Mouse (Mus musculus) bone marrow, adult 2 months (tissue): ENCODE data around the gene Slc25a47. TPM values are rescaled to one million over a fixed set of nuclear protein-coding genes. Genes with fewer than 3 reads are reported as not detected.

Experiments used
- H3K27ac ChIP-seq: fragments of 200-500 bp; 2 replicates; pipeline ENCODE4 v1.5.1; 2012; ENCODE audit warnings: low read depth, mild to moderate bottlenecking, control low read depth, inconsistent platforms, low read length; ENCODE audit not compliant: control insufficient read depth, poor library complexity, insufficient read depth
- H3K4me1 ChIP-seq: fragments of 200-500 bp; 2 replicates; pipeline ENCODE4 v1.6.1; 2011; ENCODE audit warnings: low read length; ENCODE audit not compliant: control insufficient read depth, insufficient read depth
- H3K4me3 ChIP-seq: fragments of 200-500 bp; replicated peaks from 2 replicates; pipeline ENCODE3; 2011; ENCODE audit warnings: mild to moderate bottlenecking, low read depth, low read length, control low read depth; ENCODE audit not compliant: control insufficient read depth
- CTCF ChIP-seq: fragments of 200-500 bp; IDR thresholded peaks from 2 replicates; pipeline ENCODE4 v1.5.1; 2011; ENCODE audit warnings: low read length, control low read depth; ENCODE audit not compliant: control insufficient read depth, insufficient read depth
- POLR2A ChIP-seq: fragments of 200-500 bp; IDR thresholded peaks from 2 replicates; pipeline ENCODE4 v1.6.1; 2011; ENCODE audit warnings: low read depth, mild to moderate bottlenecking, control low read depth, low read length, borderline replicate concordance; ENCODE audit not compliant: control insufficient read depth
- WGBS: fragments of 180-500 bp; shearing (Covaris S2); methylation state at CpG from one replicate; pipeline ENCODE4 v1.1.7; 2018; 5-methylcytosine and 5-hydroxymethylcytosine counted together
- polyA plus RNA-seq: library from polyadenylated mRNA; stranded (reverse); fragments of >200 nt; gene quantifications from 2 replicates; pipeline ENCODE4 v1.2.4, GENCODE M21; 2011; ENCODE audit warnings: low replicate concordance; ENCODE audit not compliant: missing spikeins, insufficient read depth, insufficient read length

Gene Slc25a47
- polyA plus RNA-seq, result 2.7 and 7.1 TPM in 2 replicates

DNA sequence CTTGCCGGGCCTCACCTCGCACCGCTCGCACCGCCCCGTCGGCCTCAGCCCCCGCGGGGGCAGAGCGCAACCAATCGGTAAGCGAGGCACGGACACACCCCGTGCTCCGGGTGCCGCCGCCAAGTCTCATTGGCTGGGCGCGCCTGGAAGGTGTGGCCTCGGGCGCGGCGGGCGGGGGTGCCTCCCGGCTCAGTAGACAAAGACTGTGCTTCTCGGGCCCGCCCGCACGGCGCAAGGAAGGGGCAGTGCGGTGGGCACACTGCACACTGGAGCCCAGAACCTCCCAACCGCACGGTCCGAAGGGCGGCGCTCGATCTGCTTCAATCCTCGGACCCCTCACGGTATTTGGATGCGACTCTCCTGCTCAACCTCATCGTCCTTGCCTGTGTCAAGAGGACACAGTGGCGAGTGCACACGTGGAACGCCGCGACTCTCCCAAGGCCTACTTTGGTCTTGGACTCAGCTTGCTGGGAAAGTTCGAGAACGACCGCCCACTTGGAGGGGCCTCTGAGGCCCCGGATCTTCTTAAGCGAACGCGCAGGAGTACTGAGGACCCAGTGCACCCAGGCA lies at the start of gene Slc25a47, which contains the start of gene Slc25a29:
Slc25a47 (plus strand) TSS at position 207 of the 570 bp plus-strand sequence.
Slc25a29 (minus strand) TSS at position 44 of the 570 bp plus-strand sequence.
- Histone ChIP-seq H3K27ac (peak within 1 kb of the TSS; percentile 52), H3K4me1 (peaks cover 13% of the 10 kb centered on the region; the same call in 1 of the 2 replicates), H3K4me3 (peak within 1 kb of the TSS; percentile 85)
- no peak for TF ChIP-seq CTCF
- no peak for TF ChIP-seq POLR2A
- WGBS, result under 1% methylated on average over 53 of the region's 53 CpGs

- peaks cover 2% of the 10 kb centered on the region; the same call in 1 of the 2 replicates for H3K4me1 ChIP-seq
- TF ChIP-seq POLR2A (no peak), CTCF (no peak)
- no peak overlapping the region for H3K27ac ChIP-seq
- H3K4me3 ChIP-seq, result no peak overlapping the region
- 81% methylated on average over 2 of the region's 2 CpGs for WGBS
Observed at GRCm38 (mm10) chr12:108787329-108787728, 48.5 kb upstream of the Slc25a47 start.

DNA sequence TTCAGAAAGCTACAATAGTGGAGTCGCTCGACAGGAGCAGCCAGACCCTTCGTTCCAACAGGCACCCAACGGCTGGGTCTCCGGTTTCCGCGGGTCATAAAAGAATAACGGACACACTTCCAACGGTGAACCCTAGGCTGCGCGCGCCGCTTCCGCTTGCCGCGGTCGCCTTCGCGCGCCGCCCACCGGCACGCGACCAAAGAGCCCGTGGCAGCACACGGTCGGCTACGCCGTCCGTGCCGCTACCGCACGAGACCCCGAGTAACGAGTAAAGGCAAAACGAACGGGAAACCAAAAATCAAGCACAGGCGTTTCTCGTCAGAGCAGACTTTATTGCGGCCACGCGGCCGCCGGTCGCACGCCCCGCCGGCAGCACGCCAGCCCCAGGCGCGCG lies 43.7 kb upstream of the Slc25a47 start:
- H3K4me1 ChIP-seq, result no peaks in the 10 kb centered on the region; the same call in 1 of the 2 replicates
- TF ChIP-seq CTCF (no peak), POLR2A (peak; percentile 54; the same call in 1 of the 2 replicates)
- peak overlapping the region; percentile 100 for H3K27ac ChIP-seq
- under 1% methylated on average over 52 of the region's 52 CpGs for WGBS
- peak overlapping the region; percentile 97 for H3K4me3 ChIP-seq

- under 1% methylated on average over 97 of the region's 127 CpGs for WGBS
- Histone ChIP-seq H3K27ac (peak within 1 kb of the TSS; percentile 100), H3K4me1 (no peaks in the 10 kb centered on the region; the same call in 1 of the 2 replicates), H3K4me3 (peak within 1 kb of the TSS; percentile 99)
- TF ChIP-seq CTCF, result no peak
- peak; percentile 85 for TF ChIP-seq POLR2A
Observed at GRCm38 (mm10) chr12:108792546-108793452, 43.0 kb upstream of the Slc25a47 start, which contains the start of gene Yy1. TSS of gene Yy1 (plus strand) at chr12:108792973.

- under 1% methylated on average over 67 of the region's 71 CpGs for WGBS
- TF ChIP-seq CTCF, result no peak
- no peak for TF ChIP-seq POLR2A
Observed at GRCm38 (mm10) chr12:108793453-108793941, 42.3 kb upstream of the Slc25a47 start.

DNA sequence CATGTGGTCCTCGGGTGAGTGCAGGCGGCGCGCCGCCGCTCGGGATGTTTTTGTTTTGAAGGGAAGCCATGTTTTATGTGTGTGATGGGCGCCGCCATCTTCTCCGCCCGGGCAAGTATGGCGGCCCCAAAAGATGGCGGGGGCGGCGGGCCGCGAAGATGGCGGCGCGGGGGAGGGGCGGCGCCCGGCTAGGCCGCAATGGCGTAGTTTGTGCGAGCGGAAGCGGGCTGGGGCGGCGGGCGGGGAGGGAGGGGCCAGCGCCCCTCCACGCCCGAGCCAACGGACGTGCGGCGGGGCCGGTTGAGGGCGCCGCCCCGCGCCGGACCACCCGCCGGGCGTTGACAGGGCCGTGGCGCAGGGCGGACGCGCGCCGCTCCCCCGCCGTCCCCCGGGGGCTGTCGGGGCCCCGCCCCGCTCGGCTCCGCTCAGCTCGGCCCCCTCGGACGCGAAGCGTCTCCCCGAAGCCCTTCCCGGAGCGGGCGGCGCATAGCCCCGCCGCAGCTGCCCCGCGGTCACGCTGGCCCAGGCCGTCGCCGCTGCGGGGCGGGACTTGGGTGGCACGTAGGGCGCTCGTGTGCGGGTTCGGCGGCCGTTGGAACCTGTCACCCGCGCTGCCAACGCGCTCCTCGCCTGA lies 41.7 kb upstream of the Slc25a47 start:
- H3K27ac ChIP-seq, result peak overlapping the region; percentile 100
- TF ChIP-seq CTCF, result no peak
- peak; percentile 28; the same call in 1 of the 2 replicates for TF ChIP-seq POLR2A
- H3K4me1 ChIP-seq, result no peaks in the 10 kb centered on the region; the same call in 1 of the 2 replicates
- WGBS, result under 1% methylated on average over 90 of the region's 94 CpGs
- peak overlapping the region; percentile 99 for H3K4me3 ChIP-seq

More at GRCm38 (mm10) chr12:108793453-108793941, 42.3 kb upstream of the Slc25a47 start:
- Histone ChIP-seq H3K4me1 (no peaks in the 10 kb centered on the region; the same call in 1 of the 2 replicates), H3K4me3 (peak overlapping the region; percentile 99), H3K27ac (peak overlapping the region; percentile 100)

DNA sequence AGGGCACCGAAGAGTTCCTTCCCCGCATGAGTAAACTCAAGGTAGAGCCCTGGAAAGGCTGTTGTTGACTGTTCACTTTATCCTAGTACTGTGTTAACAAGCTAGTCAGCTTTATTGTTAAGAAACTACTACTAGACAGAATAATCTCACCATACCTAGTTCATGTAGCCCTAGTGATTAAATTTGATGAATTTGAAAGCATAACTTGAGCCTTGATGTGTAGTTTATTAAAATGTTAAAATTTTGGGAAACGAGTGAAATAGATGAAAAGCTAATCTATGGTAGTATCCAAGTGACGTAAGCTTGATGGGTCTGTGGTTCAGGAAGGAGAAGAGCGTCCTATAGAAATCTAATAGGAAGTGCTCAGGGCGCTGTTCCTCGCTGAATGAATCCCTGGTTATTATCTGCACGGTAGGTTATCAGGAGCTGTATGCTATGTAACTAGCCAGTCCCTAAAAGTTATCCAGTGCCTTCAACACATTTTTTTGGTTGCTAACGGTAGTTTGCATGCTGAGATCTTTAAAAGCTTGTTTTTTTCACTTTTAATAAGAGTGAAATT lies 40.8 kb upstream of the Slc25a47 start:
- TF ChIP-seq POLR2A, result no peak
- no peak for TF ChIP-seq CTCF
- H3K27ac ChIP-seq, result peak overlapping the region; percentile 100; the same call in 1 of the 2 replicates
- 4% methylated on average over 9 of the region's 9 CpGs for WGBS
- peak overlapping the region; percentile 45 for H3K4me3 ChIP-seq
- no peaks in the 10 kb centered on the region; the same call in 1 of the 2 replicates for H3K4me1 ChIP-seq
